Mouse (Mus musculus) kidney, adult 11 months (tissue): ENCODE results near the gene Kcnk4.

Source experiments
- DNase-seq: peaks from one replicate; pipeline ENCODE4 v3.0.0; 2022

Gene Kcnk4

GRCm38 (mm10) chr19:6968491-6969271 is 34.4 kb upstream of the Kcnk4 start:
- no peak for DNase-seq

DNA sequence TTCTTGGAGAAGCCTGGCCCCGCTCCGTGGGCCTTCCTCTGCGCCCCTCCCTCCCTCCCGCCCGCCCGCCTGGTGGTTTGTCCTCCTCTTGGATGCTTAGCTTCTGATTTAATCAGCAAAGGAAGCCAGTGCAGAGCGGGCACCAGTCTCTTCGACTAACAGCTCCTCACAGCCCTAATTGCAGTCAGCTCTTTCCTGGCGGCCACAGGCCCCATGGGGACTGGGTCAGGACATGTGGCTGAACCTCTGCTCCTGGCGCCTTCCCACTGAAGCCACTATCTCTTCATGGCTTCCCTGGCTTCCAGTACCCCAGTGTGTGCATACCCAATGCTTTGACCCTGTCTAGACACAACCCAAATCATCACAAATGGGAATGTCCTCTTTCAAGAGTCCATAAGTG is 22.1 kb upstream of the Kcnk4 start:
- DNase-seq: no peak

DNA sequence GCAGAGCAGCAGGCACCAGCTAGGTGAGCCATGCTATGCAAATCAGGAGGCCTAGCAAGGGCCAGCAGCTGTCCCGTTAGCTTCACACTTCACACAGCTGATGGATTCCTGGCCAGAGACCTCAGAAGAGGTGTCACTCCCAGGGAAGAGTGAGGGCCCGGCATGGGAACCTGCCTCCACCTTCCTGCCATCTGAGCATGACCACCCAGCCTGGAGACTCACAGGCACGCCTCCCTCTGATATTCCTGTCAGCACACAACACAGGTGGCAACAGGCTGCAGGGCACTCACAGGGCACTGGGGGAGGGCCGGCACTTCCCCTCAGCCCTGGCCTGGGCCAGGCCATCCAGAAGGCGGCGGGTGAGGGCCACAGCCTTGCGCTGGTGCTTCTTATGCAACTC is 21.1 kb upstream of the Kcnk4 start:
- no peak for DNase-seq

DNA sequence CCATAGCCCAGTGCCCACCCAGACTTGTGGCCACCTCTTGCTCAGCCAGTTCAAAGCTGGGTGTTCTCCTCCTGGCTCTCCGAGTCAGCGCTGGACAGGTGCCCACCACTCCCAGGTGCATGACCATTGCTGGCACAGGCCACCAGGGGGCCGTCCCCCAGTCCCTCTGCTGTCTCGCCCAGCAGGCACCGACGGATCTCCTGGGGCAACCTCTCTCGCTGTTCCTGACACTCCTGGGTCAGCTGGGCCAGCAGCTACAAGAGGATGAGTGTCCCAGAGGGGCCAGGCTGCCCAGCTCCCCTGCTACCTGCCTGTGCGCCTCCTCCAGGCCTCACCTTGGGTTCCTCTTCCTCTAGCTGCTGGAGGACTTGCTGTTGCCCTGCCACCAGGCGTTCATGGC is 19.7 kb upstream of the Kcnk4 start:
- peak; percentile 65 for DNase-seq

DNA sequence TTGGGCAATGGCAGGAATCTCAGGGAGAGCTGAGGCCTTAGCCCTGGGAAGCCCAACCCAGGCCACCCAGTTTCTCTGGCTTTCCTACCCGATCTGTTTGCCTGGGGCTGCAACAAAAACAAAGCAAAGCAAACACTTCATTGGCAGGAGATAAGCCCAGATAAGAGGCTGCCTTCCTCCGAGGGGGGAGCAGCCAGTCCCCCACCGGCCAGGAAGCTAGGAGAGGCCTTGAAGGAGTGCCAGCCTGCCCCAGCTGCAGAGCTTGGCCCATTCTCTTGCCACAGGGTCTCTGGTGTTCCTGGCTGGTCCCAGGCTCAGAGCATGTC is 18.4 kb upstream of the Kcnk4 start:
- peak; percentile 74 for DNase-seq

DNA sequence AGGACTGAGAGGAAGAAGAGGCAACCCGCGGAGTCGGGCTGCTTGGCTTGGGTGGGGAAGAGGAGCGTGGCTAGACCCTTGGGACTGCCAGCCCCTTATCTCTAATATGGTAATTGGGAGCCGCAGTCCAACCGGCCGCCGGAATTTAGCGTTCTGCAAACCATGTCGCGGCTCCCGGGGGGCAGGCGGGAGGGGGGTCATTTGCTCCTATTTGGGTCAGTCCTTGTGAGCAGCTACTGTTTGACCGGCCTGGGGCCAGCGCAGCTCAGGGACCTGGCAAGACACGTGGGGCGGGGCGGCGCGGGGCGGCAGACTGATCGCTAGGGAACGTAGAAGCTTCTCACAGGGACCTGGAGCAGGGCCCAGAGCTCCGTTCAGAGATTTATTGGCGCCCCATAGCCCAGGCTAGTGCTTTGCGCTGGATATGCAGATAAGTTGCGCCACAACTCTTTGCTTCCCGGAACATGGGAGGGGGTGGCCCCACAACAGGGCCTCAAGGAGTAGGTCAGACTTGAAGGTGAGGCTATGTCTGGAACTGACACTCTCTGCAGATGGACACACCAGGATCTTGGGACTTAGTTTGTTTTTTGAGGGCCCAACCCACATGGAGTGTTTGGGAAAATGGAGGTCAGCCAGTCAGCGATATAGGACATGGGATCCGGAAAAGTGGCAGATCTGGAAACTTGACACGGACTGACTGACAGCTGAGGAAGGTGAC is 17.8 kb upstream of the Kcnk4 start:
- DNase-seq: peak; percentile 92

- peak; percentile 98 for DNase-seq
Observed at GRCm38 (mm10) chr19:6951381-6951968, 17.2 kb upstream of the Kcnk4 start.

- DNase-seq: peak; percentile 71
Observed at GRCm38 (mm10) chr19:6950613-6951153, 16.4 kb upstream of the Kcnk4 start.

- no peak for DNase-seq
Observed at GRCm38 (mm10) chr19:6949951-6950350, 15.6 kb upstream of the Kcnk4 start.

DNA sequence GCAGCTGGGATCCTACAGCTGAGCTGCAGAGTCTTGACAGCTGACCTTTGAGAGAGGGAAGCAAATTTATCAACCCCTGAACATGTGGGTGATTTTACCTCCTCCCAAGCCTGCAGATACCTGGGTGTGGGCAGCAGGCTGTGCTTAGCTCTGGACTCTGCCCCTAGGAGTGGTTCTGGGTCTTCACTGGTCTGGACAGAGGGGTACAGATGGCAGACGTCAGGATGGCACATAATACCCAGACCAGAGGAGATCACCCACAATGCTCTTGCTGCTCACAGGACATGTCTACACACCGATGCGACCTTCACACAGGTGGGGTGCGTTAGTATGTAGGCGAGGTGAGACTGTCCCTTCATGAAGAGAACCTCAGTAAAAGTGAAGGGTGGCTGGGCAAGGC is 15.2 kb upstream of the Kcnk4 start:
- no peak for DNase-seq

GRCm38 (mm10) chr19:6948186-6948585 is 13.9 kb upstream of the Kcnk4 start:
- DNase-seq: no peak

GRCm38 (mm10) chr19:6947742-6948141 is 13.4 kb upstream of the Kcnk4 start:
- no peak for DNase-seq

DNA sequence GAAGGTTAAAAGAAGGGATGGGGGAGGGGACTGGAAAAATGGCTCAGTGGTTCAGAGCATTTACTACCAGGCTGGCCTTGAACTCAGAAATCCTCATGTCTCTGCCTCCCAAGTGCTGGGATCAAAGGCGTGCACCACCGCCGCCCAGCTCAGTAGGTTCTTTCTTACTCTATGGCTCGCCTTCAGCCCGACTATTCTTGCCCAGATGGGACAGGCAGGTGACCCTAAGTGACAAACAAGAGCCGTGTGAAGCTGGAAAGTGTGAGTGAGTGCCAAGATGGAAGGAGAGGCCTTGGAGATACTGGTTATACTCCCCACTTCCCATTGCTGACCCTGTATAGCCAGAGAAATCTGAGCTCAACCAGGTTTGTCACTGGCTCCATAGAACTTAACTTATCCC is 9.4 kb upstream of the Kcnk4 start:
- no peak for DNase-seq

- no peak for DNase-seq
Observed at GRCm38 (mm10) chr19:6942764-6943163, 8.4 kb upstream of the Kcnk4 start.

DNA sequence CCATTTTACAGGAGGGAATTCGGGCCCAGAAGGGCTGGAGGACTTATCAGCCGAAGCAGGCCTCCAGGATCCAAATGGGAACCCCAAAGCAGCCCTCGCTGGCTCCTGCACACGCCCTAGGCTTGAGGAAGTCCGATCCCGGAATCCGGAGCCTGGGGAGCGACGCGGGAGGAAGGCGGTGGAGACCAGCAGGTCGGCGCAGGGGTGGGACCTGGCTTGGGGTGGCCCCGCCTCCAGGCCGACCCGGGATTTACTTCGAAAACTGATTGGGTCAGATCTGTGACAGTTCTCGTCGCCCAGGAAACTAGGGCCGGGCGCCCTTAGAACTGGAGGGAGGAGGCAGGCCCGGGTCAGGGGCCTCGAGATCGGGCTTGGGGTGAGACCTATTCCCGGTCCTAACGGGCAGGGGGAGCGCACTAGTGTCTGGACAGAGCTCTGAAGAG is 8.0 kb upstream of the Kcnk4 start, which contains the start of gene Gpr137:
Gene Gpr137 (minus strand): TSS at position 232 of the 443 bp plus-strand sequence.
- DNase-seq: peak; percentile 98

DNA sequence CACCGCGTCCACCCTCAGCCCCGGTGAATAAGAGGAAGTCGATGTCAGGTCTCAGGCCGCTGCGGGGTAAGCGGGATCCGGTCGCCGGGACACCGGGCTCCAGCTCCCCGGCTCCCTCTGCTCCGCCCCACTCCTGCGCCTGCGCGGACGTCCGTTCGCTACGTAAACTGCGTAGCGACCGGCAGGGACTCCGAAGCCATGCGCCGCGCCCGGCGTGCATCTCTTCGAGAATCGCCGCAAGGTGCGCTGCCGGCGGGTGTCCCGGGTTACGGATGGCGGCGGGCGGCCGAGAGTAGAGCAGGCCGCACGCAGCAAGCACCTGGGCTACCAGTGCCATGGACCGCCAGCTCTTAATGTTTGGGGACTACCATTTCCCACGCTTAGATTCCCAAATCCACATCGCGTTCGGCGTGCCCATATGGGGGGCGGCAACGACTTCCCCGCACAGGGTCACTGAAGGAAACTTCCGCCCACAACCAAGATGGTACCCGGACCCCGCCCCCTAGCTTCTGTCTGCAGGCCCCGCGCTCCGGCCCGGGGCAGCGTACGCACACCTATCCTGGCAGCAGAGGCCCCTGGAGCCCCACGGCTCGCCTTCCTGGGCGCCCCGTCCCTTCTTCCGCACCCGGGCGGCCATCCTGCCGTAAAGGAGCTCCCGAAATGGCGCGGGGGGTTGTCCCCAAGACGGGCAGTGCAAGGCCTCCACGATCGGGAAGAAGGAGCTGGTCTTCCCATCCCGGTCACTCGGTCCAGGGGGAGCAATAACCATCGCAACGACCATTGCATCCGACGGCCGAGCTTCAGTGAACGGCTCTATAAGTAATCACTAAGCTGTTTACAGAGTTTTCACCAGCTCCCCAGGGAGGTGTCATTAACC is 7.3 kb upstream of the Kcnk4 start, which contains the start of gene Bad:
Gene Bad (plus strand): TSS at position 490 of the 877 bp plus-strand sequence.
- DNase-seq: peak; percentile 90

DNA sequence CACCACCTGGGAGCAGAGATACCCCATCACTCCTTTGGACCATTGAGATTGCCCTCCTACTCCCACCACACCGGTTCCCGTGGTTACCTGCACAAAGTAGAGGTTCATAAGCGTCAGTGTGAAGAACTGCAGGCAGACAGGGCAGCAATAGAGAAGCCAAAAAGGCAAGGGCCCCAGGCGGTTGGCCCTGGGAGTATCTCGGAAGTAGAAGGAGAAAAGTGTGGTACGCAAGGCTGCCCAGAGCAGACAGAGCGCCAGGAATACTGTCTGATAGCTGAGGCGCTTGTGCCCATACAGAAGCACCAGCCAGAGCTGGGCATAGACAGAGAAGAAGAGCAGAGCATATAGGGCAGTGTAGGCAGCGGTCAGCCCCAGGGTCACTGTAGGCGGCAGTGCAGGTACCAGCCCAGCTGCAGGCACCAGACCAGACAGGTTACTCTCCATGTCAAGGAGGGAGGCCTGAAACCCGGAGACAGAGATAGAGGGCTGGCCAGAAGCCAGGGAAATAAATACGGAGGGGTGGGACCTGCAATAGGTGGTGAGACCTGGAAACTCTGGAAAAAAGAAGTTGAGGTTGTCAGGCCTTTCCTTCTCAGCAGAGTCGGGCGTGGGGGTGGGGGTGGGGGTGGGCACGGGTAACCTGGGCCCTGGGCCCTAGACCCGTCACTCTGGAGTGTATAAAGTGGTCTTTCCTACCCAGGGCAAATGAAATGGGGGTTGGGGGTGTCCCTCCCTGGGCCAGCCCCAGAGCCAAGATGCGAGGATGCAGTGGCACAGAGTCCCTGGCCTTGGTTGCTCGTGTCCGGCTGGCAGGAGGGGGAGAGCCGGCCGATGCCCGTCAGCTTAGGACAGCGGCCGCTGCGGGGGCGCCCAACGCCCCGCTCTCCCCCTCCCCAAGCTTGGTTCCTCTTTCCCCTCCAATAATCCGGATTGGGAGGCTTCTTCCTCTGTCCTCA is 6.4 kb upstream of the Kcnk4 start:
- peak; percentile 37 for DNase-seq

- DNase-seq: no peak
Observed at GRCm38 (mm10) chr19:6939106-6940002, 5.0 kb upstream of the Kcnk4 start.

DNA sequence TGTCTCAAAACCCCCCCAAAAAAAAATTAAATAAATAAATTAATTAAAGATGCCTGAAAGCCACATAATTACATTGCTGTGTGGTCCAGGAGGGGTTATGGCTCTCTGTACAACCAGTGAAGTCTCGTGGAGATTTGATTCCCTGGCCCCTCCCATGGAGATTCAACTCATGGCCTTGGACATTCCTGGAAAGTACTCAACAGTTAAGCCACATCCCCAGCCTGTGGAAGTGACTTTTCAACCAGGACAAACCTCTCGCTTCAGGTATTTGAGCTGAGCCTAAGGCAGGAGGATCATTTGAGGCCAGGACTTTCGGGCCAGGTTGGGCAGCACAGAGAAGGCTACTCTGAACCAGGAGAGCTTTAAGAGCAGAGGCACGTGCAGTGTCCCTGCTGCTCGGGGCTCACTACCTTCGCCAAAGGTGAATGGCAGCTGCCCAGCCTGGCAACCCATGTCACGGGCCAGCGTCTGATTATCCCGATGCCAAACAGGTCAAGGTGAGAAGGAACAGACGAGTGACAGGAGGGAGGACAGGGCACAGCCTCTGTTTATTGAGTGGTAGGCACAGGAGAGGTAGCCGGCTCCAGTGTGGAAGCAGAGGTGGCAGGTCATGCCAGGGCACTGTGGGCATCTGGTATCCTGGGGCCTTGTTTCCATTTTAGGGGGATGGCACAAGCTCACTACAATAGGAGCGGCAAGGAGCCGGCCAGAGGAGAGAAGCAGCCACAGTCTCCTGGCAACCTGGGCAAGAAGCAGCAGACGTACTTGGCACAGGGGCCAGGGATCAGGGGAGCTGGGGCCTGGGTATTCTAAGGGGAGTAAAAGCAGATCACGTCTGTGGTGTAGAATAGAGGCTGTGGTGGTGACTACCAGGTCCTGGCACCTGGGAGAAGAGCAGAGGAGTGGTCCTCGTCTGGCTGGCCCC is 3.5 kb upstream of the Kcnk4 start:
- peak; percentile 38 for DNase-seq
